Mouse (Mus musculus): ENCODE measurements around the gene Ccdc159. TPM values are rescaled to one million over a fixed set of nuclear protein-coding genes. Genes with fewer than 3 reads are reported as not detected.
A peak's percentile ranks its signal among the peaks of the same experiment; 100 is the strongest.

Ccdc159 gene
- polyA plus RNA-seq, 1 experiment from 2014 or later = 5.5 TPM

- no peak for ATAC-seq (ENCODE audit: insufficient number of reproducible peaks, low FRiP score, low TSS enrichment, low read depth)
- 83% methylated on average over 4 of the region's 4 CpGs for WGBS
- Histone ChIP-seq H3K4me2 (replicated peaks) (no peak overlapping the region), H3K9me3 (replicated peaks) (no peaks in the 10 kb centered on the region), H3K36me3 (peaks cover 4% of the 10 kb centered on the region; the same call in 1 of the 2 replicates), H3K9ac (no peak overlapping the region), H3K27ac (replicated peaks) (no peak overlapping the region), H3K27me3 (no peaks in the 10 kb centered on the region), H3K4me3 (replicated peaks) (no peak overlapping the region), H3K4me1 (peaks cover 30% of the 10 kb centered on the region)
These were observed 4.2 kb upstream of the Ccdc159 start for GRCm38 (mm10) chr9:21923036-21923435.

- H3K4me1 ChIP-seq = peaks cover 25% of the 10 kb centered on the region
- no peak overlapping the region for H3K4me2 ChIP-seq (replicated peaks)
- no peaks in the 10 kb centered on the region for H3K9me3 ChIP-seq (replicated peaks)
- peaks cover 4% of the 10 kb centered on the region; the same call in 1 of the 2 replicates for H3K36me3 ChIP-seq
- H3K4me3 ChIP-seq (replicated peaks) = no peak overlapping the region
- no peaks in the 10 kb centered on the region for H3K27me3 ChIP-seq
- 63% methylated on average over 3 of the region's 3 CpGs for WGBS
- no peak overlapping the region for H3K9ac ChIP-seq
- no peak for ATAC-seq (ENCODE audit: insufficient number of reproducible peaks, low FRiP score, low TSS enrichment, low read depth)
- H3K27ac ChIP-seq (replicated peaks) = no peak overlapping the region
These were observed 3.7 kb upstream of the Ccdc159 start for GRCm38 (mm10) chr9:21923490-21924098.

DNA sequence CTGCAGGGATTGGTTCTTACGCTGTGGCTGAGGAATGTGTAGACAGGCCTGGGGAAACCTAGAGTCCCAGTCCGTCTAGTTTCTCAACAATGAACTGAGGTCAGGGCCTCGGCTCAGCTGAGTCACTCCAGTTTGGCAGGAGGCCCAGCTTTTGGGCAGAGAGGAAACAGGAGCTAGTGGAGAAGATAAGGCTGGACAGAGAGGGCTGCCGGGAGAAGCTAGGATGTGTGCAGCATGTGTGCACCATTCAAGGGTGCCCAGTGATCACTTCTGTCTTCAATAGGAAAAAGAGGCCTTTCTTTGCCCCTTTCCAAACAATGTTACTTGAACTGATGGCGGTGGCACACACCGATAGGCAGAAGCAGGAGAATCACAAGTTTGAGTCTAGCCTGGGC lies 3.2 kb upstream of the Ccdc159 start:
- no peaks in the 10 kb centered on the region for H3K9me3 ChIP-seq (replicated peaks)
- H3K27ac ChIP-seq (replicated peaks) = no peak overlapping the region
- peaks cover 21% of the 10 kb centered on the region for H3K4me1 ChIP-seq
- WGBS = 56% methylated on average over 6 of the region's 6 CpGs
- no peaks in the 10 kb centered on the region for H3K27me3 ChIP-seq
- no peak overlapping the region for H3K4me2 ChIP-seq (replicated peaks)
- no peak overlapping the region for H3K4me3 ChIP-seq (replicated peaks)
- peak; percentile 5; the same call in 1 of the 2 replicates for ATAC-seq (ENCODE audit: insufficient number of reproducible peaks, low FRiP score, low TSS enrichment, low read depth)
- no peak overlapping the region for H3K9ac ChIP-seq
- peaks cover 4% of the 10 kb centered on the region; the same call in 1 of the 2 replicates for H3K36me3 ChIP-seq

GRCm38 (mm10) chr9:21925034-21925433 lies 2.2 kb upstream of the Ccdc159 start:
- Histone ChIP-seq H3K9me3 (replicated peaks) (no peaks in the 10 kb centered on the region), H3K4me1 (peaks cover 21% of the 10 kb centered on the region), H3K4me3 (replicated peaks) (no peak overlapping the region), H3K4me2 (replicated peaks) (no peak overlapping the region), H3K27ac (replicated peaks) (no peak overlapping the region), H3K36me3 (peaks cover 4% of the 10 kb centered on the region; the same call in 1 of the 2 replicates), H3K9ac (no peak overlapping the region), H3K27me3 (no peaks in the 10 kb centered on the region)
- WGBS = 83% methylated on average over 3 of the region's 3 CpGs
- ATAC-seq (ENCODE audit: insufficient number of reproducible peaks, low FRiP score, low TSS enrichment, low read depth) = no peak

DNA sequence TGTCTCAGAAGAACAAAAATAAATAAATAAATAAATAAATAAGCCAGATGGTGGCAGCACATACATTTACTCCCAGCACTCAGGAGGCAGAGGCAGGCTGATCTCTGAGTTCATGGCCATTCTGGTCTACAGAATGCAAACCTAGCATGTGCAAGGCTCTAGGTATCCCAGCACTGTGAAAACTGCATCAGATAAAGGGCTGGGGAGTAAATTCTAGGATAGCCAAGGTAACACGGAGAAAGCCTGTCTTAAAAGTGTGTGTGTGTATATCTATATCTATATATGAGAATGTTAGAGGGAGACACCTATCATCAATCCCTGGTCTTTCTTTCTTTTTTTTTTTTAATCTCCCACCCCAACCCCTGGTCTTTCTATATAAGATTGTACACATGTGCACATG lies 1.8 kb upstream of the Ccdc159 start:
- Histone ChIP-seq H3K4me3 (replicated peaks) (no peak overlapping the region), H3K27me3 (no peaks in the 10 kb centered on the region), H3K27ac (replicated peaks) (no peak overlapping the region), H3K9me3 (replicated peaks) (no peaks in the 10 kb centered on the region), H3K4me1 (peaks cover 21% of the 10 kb centered on the region), H3K36me3 (peaks cover 4% of the 10 kb centered on the region; the same call in 1 of the 2 replicates), H3K9ac (no peak overlapping the region), H3K4me2 (replicated peaks) (no peak overlapping the region)
- 97% methylated on average over 1 of the region's 1 CpGs for WGBS
- no peak for ATAC-seq (ENCODE audit: insufficient number of reproducible peaks, low FRiP score, low TSS enrichment, low read depth)

DNA sequence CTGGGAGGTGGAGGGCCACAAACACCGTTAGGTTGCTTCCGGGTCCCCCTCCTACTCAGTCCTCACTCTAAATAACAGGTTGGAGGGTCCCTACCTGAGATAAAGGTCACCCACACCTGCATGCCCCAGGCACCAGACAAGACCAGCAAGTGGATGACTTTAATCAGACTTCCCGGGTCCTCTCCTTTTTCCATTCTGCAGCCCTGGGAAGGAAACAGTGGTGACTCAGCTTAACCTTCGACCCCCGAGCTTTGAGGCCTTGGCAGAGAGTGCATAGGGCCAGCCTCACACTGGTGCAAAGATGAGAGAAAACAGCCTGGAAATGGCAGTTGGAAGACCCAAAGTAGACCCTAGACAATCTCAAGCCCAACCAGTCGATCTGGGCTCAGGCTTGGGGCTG lies 1.1 kb upstream of the Ccdc159 start:
- Histone ChIP-seq H3K4me1 (peaks cover 21% of the 10 kb centered on the region), H3K9me3 (replicated peaks) (no peaks in the 10 kb centered on the region), H3K4me3 (replicated peaks) (peak overlapping the region; percentile 54), H3K36me3 (peaks cover 4% of the 10 kb centered on the region; the same call in 1 of the 2 replicates), H3K9ac (no peak overlapping the region), H3K27ac (replicated peaks) (no peak overlapping the region), H3K27me3 (no peaks in the 10 kb centered on the region), H3K4me2 (replicated peaks) (peak overlapping the region; percentile 63)
- WGBS = 75% methylated on average over 6 of the region's 6 CpGs
- ATAC-seq (ENCODE audit: insufficient number of reproducible peaks, low FRiP score, low TSS enrichment, low read depth) = no peak

- Histone ChIP-seq H3K9ac (peak overlapping the region; percentile 45), H3K4me1 (peaks cover 21% of the 10 kb centered on the region), H3K27me3 (no peaks in the 10 kb centered on the region), H3K4me2 (replicated peaks) (peak overlapping the region; percentile 63), H3K4me3 (replicated peaks) (peak overlapping the region; percentile 54), H3K27ac (replicated peaks) (peak overlapping the region; percentile 49), H3K36me3 (peaks cover 4% of the 10 kb centered on the region; the same call in 1 of the 2 replicates), H3K9me3 (replicated peaks) (no peaks in the 10 kb centered on the region)
- WGBS = 2% methylated on average over 6 of the region's 6 CpGs
- ATAC-seq (ENCODE audit: insufficient number of reproducible peaks, low FRiP score, low TSS enrichment, low read depth) = no peak
These were observed 487 bp upstream of the Ccdc159 start for GRCm38 (mm10) chr9:21926784-21927183.

GRCm38 (mm10) chr9:21929208-21929607 lies 1.9 kb downstream of the Ccdc159 start:
- H3K27ac ChIP-seq (replicated peaks) = no peak overlapping the region
- WGBS = 82% methylated on average over 3 of the region's 3 CpGs
- ATAC-seq (ENCODE audit: insufficient number of reproducible peaks, low FRiP score, low TSS enrichment, low read depth) = no peak
- no peak overlapping the region for H3K4me2 ChIP-seq (replicated peaks)
- no peak overlapping the region for H3K9ac ChIP-seq
- H3K27me3 ChIP-seq = no peaks in the 10 kb centered on the region
- H3K9me3 ChIP-seq (replicated peaks) = no peaks in the 10 kb centered on the region
- H3K4me3 ChIP-seq (replicated peaks) = no peak overlapping the region
- H3K4me1 ChIP-seq = peaks cover 16% of the 10 kb centered on the region
- peaks cover 4% of the 10 kb centered on the region; the same call in 1 of the 2 replicates for H3K36me3 ChIP-seq

DNA sequence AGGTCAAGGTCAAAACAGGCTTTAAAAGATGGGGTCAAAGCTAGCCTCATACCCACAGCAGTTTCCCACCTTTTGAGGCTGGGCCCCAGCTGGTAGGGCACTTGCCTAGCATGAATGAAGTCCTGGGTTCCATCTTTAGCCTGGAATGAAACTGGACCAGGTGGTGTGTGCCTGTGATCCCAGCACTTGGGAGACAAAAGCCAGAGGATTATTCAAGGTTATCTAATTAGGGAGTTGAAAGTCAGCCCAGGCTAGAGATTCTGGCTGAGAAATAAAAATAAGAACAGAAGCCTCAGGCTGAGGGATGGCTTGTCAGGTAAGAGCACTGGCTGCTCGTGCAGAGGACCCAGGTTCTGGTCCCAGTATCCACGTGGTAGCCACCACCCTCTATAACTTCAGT lies 4.7 kb downstream of the Ccdc159 start:
- H3K4me1 ChIP-seq = peaks cover 13% of the 10 kb centered on the region; the same call in 1 of the 2 replicates
- H3K27me3 ChIP-seq = no peaks in the 10 kb centered on the region
- no peak overlapping the region for H3K4me2 ChIP-seq (replicated peaks)
- WGBS = 49% methylated on average over 2 of the region's 2 CpGs
- no peaks in the 10 kb centered on the region for H3K9me3 ChIP-seq (replicated peaks)
- H3K9ac ChIP-seq = no peak overlapping the region
- no peak for ATAC-seq (ENCODE audit: insufficient number of reproducible peaks, low FRiP score, low TSS enrichment, low read depth)
- no peak overlapping the region for H3K4me3 ChIP-seq (replicated peaks)
- no peak overlapping the region for H3K27ac ChIP-seq (replicated peaks)
- H3K36me3 ChIP-seq = no peaks in the 10 kb centered on the region

GRCm38 (mm10) chr9:21932445-21933137 lies 5.3 kb downstream of the Ccdc159 start:
- Histone ChIP-seq H3K27ac (replicated peaks) (no peak overlapping the region), H3K4me3 (replicated peaks) (no peak overlapping the region), H3K27me3 (no peaks in the 10 kb centered on the region), H3K4me2 (replicated peaks) (no peak overlapping the region), H3K9ac (no peak overlapping the region), H3K4me1 (peaks cover 11% of the 10 kb centered on the region; the same call in 1 of the 2 replicates), H3K9me3 (replicated peaks) (no peaks in the 10 kb centered on the region), H3K36me3 (no peaks in the 10 kb centered on the region)
- 51% methylated on average over 12 of the region's 12 CpGs for WGBS
- no peak for ATAC-seq (ENCODE audit: insufficient number of reproducible peaks, low FRiP score, low TSS enrichment, low read depth)

- H3K27me3 ChIP-seq = no peaks in the 10 kb centered on the region
- no peak overlapping the region for H3K27ac ChIP-seq (replicated peaks)
- H3K4me3 ChIP-seq (replicated peaks) = no peak overlapping the region
- no peak overlapping the region for H3K9ac ChIP-seq
- 87% methylated on average over 12 of the region's 12 CpGs for WGBS
- ATAC-seq (ENCODE audit: insufficient number of reproducible peaks, low FRiP score, low TSS enrichment, low read depth) = no peak
- no peaks in the 10 kb centered on the region for H3K9me3 ChIP-seq (replicated peaks)
- no peaks in the 10 kb centered on the region for H3K36me3 ChIP-seq
- peaks cover 16% of the 10 kb centered on the region for H3K4me1 ChIP-seq
- no peak overlapping the region for H3K4me2 ChIP-seq (replicated peaks)
These were observed 6.8 kb downstream of the Ccdc159 start for GRCm38 (mm10) chr9:21934021-21934420.
